Mouse (Mus musculus) yolk sac, embryonic 10.5 days (tissue): ENCODE data around the gene Maml3.
A peak's percentile ranks its signal among the peaks of the same experiment; 100 is the strongest.

Source experiments
- DNase-seq: peaks from one replicate; pipeline ENCODE4 v3.0.0-alpha.2; 2017; ENCODE audit warnings: low spot score

The Maml3 gene

GRCm38 (mm10) chr3:51913498-51913897 lies 191.4 kb downstream of the Maml3 start:
- DNase-seq: no peak

DNA sequence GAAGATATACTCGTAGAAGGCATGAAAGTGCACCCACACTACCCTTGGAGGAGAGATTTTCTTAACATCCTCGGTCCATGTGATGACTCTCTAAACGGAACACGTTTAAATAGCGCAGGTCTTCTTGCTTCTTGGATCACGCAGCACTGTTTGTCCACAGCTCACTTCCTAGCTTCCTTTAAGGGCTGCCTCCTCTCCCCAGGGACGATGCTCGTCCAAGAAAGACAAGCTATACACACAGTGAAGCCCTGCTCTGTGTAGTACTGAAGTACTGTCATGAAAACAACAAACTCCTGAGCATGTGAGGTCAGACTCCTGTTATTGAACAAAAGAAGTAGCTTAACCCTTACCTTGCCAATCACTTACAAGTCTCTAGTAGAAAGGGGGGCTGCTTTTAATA lies 192.7 kb downstream of the Maml3 start:
- no peak for DNase-seq

DNA sequence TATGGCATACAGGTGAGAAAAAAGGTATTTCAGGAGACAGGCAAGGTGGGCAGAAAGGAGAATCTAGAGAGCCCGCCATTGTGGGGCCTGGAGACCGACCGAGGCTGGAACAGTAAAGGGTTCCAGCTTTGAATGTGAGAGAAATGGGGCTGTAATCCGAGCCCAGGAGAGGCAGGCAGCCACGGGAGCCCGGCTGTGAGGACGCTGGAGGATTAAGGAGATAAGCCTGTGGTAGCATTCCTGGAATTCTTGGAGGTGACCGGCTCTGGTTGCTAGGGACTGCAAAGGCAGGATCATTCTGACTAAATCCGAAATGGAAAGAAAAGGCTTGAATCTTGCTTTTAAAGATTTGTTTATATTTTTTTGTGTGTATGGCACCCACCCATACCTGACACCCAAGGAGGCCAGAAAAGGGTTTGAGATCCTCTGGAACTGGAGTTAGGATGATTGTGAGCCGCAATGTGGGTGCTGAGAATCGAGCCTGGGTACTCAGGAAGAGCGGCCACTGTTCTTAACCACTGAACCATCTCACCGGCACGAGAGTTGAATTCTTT lies 196.4 kb downstream of the Maml3 start:
- peak; percentile 83 for DNase-seq

- DNase-seq: no peak
These were observed 197.6 kb downstream of the Maml3 start for GRCm38 (mm10) chr3:51907113-51907860.

DNA sequence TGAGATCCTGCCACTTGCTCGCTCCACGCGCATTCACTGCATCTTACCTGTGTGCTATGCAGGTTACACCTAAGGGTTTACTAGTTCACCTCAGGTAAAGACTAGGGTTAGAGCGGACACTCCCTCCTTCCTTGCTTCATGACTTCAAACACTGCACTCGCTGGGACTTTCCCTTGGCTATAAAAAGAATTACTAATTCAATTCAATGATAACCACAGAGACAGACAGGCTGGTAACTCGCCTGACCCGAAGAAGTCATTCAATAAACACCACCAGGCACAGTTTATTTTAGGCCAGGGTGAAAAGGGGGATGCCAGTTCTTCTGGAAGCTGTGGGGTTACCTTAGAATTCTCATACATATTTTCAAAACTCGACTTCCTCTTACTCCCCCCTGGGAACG lies 199.0 kb downstream of the Maml3 start:
- DNase-seq: no peak

GRCm38 (mm10) chr3:51904357-51904855 lies 200.5 kb downstream of the Maml3 start:
- DNase-seq: no peak

- DNase-seq: no peak
These were observed 203.7 kb downstream of the Maml3 start for GRCm38 (mm10) chr3:51901151-51901550.

DNA sequence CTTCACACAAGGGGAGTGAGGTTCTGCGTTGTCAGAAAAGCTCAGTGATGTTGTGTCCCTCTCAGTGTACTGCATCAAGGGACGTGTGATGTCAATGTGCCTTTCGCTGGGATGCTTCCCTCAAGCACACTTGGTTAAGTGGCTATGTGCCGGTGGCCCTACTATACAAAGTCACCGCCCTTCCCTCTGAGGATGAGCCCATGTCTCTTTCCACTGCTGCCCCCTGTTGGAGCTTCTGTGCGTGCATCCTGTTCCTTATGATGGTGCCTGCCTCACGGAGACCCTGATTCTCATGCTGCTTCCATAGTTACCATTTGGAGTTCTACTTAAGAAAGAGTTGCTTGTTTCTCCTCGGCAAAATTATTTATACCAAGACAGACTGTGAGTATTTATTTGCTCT lies 210.4 kb downstream of the Maml3 start:
- no peak for DNase-seq

DNA sequence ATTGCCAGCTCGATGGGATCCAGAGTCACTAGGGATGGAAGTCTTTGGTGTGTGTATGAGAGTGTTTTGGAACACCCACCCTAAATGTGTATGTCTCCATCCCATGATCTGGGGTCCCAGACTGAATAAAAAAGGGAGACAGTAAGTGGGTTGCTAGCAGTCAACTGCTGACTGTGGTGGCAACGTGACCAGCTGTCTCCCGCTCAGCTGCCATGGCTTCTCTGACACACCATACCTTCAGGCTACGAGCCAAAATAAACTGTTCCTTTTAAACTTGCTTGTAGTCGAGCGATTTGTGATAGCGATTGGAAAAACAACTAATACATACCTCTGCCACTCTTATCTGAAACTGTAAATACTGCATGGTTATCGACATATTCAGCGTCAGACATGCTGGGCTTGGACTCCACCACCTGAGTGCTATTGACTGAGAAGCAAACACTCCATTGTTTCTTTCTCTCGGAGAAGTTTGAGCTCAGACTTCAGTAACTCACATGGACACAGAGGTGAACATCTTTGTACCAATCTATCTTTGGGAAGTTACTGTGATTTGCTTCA lies 213.2 kb downstream of the Maml3 start:
- DNase-seq: no peak

- no peak for DNase-seq
These were observed 214.7 kb downstream of the Maml3 start for GRCm38 (mm10) chr3:51890181-51890580.

DNA sequence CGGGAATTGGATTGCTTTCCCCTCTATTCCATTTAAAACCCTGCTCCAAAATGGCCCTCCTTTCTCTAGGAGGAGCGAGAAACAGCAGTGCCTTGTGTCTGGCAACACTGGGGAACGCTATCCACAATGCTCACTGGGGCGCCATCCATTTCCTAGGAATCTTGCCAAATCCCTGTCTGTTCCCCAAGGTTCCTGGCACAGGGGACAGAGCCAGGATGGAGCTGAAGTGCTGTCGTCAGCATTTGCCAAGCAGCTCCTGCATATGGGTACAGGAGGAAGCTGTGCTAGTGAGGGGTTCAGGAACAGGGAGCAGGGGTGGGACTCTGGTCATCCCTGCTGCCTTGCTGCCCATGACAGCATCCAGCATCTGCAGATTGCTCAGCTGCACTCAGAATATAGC lies 215.1 kb downstream of the Maml3 start:
- no peak for DNase-seq

GRCm38 (mm10) chr3:51888662-51889433 lies 216.0 kb downstream of the Maml3 start:
- no peak for DNase-seq

DNA sequence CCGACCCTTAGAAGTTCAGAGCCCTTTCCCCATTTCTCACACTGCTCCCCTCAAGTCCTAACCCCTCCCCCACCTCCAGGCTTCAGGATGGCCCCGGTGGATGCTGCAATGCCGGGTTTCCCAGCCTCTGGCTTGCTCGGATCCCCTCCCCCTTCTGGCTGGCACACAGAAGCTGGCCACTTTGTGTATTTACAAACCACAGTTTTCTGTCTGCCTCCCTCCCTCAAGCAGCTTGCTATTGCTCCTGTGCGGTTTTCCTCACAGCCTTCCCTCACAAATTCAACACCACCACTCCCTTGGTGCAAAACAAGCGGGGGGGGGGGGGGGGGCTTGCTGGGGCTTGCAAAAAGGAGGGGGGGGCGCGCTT lies 216.6 kb downstream of the Maml3 start:
- no peak for DNase-seq

DNA sequence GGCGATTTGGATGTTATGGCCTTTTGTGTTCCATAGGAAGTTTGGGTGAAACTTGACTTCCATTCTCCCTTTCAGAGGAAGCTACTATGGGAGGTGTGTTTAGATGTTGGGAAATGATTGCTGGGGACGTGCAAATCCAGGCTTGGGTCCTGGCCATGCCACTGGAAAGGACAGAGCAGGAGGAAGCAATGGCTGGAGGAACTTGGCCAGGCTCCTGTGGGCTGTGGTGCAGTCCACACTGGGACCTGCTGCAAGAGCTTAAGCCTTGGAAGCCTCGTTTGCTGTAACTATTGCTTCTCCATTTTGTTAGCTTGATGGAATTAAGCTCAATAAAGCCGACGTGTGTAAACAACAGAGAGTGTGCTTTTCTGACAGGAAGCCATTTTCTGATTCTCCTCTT lies 219.0 kb downstream of the Maml3 start:
- DNase-seq: no peak

GRCm38 (mm10) chr3:51885487-51885886 lies 219.4 kb downstream of the Maml3 start:
- no peak for DNase-seq

DNA sequence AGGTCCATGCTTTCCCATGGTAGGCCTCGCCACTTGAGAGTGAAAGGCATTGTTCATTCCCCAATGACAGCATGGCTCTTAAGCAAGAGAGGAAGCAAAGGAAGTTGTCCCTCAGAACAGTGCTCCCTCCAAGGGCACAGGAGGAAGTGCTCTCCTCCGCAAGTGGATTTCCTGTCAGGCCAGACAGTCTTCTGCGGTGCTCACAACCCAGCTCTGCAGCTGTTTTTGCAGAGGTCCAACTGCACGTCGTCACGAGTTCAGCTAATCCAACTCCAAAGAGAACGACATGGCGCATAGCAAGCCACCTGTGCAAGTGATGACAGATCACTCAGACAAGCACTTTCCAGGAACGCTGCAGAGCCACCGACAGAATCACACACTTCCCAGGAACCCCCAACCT lies 222.9 kb downstream of the Maml3 start:
- no peak for DNase-seq

- DNase-seq: no peak
These were observed 223.5 kb downstream of the Maml3 start for GRCm38 (mm10) chr3:51881393-51881792.

- no peak for DNase-seq
These were observed 224.3 kb downstream of the Maml3 start for GRCm38 (mm10) chr3:51880506-51881036.

GRCm38 (mm10) chr3:51879211-51879610 lies 225.7 kb downstream of the Maml3 start:
- DNase-seq: peak; percentile 54

DNA sequence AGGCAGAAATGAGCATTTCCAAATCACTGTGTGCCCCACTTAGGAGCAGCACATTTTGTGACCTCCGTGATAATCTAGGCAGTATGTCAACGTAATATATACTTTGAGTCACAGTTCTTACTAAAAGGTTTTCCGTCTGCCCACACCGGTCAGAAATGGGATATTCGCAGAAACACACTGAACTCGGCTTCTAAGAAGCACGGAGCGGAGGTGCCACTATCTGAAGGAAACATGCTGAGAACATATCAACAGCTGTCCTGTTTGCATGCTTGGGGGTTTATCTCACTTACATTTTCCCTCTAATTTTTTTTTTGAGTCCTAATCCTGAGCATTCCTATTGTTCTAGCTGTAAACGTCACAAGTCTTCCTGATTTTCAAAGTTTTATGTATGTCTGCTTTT lies 226.3 kb downstream of the Maml3 start:
- no peak for DNase-seq

- no peak for DNase-seq
These were observed 228.1 kb downstream of the Maml3 start for GRCm38 (mm10) chr3:51876729-51877128.

DNA sequence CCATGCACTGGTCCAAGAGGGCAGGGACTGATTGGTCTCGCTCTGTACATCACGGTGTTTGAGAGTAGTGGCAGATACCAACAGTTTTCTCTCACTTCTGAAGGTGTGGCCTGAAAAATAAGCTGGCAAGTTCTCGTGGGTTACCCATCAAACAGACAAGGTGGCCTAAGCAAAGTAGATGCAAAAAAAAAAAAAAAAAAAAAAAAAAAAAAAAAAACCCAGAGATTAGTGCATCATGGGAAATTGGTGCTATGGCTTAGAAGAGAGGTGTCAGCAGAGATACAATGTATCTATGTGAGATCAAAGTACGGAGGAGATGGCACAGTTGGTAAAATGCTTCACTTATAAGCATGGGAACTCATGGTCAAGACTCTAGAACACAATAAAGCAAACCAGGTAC lies 229.2 kb downstream of the Maml3 start:
- DNase-seq: no peak

DNA sequence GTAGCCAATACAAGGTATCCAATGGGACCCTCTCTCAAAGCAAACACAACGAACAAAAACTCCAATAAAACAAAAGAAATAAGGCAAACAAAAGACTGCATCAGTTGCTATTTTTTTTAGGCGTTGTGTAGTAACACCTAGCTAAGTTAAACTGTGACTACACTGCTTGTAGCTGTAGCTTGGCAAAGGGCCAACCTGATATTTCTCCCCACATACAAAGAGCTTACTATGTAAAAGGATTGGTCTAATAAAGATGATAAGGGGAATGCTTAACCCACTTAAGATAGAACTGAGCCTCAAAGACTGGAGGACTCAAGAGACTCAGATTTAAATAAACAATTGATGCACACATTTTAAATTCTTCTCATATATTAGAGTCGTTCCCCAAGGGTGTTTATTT lies 230.6 kb downstream of the Maml3 start:
- DNase-seq: no peak
